Mouse (Mus musculus): ENCODE data around the gene Abhd8.

Abhd8 gene

GRCm38 (mm10) chr8:71463188-71464033 lies at the start of gene Abhd8:
Gene Abhd8, minus strand, starts transcription at chr8:71463655.
- peak; percentile 66 for ATAC-seq (ENCODE audit: low TSS enrichment)

DNA sequence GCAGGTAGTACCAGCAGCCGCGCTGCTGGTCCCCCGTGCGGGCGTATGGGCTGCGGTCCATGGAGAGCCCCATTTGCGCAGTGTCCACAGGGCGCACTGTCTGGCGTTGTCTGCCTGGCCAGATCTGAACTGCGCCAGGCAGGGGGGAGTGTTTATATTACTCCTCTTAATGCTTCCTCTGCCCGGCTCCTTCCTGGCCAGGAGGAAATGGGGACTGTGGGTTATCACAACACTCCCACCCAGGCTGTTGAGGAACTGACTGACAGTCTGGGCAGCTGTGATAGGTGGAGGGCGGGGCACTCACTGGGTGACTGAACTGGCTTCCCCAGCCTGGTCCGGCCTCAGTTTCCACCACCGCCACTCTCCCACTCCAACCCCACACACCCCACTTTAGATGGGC lies 48.2 kb upstream of the Abhd8 start, which contains the start of gene Plvap:
Gene Plvap, minus strand, starts transcription at position 109 of the 400 bp plus-strand sequence.
- ATAC-seq (ENCODE audit: low TSS enrichment), result no peak

GRCm38 (mm10) chr8:71509316-71509715 lies 45.9 kb upstream of the Abhd8 start:
- no peak for ATAC-seq (ENCODE audit: low TSS enrichment)

- ATAC-seq (ENCODE audit: low TSS enrichment), result peak; percentile 94
Observed at GRCm38 (mm10) chr8:71507589-71508104, 44.2 kb upstream of the Abhd8 start.

DNA sequence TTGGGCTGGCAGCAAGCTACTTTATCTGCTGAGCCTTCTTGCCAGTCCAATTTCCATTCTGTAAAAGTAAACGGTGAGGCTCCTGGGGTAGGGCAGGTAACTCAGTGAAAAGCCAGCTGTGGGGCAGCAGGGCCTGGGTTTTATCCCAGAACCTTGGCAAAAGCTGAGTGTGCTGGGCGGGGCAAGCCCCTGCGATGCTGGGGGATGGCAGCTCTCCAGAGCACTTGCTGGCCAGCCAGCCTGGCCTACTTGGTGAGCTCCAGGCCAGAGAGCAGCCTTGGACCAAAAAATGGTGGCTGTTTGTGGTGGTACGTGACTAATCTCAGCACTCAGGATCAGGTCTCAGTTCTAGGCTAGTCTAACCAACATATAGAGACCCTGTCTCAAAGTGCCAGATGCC lies 42.5 kb upstream of the Abhd8 start:
- no peak for ATAC-seq (ENCODE audit: low TSS enrichment)

DNA sequence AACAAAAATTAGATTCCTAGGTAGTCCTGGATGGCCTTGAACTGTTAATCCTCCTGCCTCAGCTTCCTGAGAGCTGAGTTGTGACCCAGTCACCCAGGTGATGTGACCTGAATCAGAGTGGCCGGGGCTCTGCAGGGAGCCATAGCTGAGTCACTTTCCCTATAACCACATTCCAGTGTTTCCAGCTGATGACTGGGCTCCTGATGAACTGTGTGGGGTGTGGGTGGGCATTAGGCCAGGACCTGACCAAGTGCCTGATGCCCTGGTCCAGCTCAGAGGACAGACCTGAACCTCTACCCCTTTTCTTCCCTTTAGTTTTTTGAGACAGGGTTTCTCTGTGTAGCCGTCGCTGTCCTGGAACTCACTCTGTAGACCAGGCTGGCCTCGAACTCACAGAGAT lies 41.9 kb upstream of the Abhd8 start:
- ATAC-seq (ENCODE audit: low TSS enrichment), result no peak

DNA sequence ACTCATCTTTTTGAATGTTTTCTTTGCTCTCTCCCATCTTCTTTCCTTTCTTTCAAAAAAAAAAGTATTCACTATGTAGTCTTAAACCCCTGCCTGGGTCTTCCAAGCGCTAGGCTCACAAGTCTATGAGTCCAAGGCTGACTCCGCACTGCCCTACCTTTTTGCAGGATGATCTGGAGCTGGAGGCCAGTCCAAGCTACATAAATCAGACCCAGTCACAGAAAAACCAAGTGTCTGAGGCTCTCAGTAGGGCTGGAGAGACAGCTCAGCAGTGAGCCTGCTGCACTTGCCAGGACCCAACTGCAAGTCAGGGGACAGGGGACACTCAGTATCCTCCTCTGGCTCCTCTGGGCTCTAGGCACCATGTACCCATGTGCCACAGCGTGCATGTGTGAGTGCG lies 40.9 kb upstream of the Abhd8 start:
- ATAC-seq (ENCODE audit: low TSS enrichment), result no peak

DNA sequence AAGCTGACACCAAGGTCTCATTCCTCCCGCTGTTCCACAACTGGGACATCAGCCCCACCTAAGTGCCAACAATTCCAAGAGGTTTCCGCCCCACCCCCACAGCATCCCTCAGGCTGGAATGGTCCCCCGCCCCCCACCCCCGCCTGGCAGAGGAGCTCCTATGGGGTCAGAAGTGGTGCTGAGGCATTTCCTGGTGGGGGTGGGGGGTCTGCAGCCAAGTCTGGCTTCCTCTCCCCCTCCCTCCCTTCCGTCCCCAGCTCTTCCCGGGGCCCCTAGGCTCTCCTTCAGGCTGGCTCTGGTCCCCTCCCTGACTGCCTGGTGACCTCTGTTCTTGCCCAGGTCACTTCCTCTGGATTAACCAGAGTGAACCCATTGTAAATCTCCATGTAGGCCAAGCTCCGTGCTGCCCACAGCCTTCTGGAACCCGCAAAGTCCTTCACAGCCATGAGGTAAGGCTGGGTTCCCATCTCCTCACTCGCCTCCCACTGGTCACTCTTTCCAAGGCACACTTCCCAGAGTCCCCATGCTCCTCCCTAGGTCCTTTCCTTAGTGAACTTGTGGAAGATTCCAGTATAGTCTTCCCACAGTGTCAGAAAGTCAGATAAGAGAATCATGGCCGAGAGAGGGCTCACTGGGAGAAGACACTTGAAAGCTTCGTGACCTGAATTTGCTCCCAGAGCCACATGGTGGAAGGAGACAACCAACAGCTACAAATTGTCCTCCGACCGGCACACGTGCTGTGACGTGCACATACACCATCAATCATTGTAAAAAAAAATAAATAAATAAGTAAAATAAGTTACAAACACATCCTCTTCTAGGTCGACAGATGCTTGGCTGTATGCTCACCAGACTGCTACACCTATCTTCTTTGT lies 35.6 kb upstream of the Abhd8 start:
- ATAC-seq (ENCODE audit: low TSS enrichment), result no peak

DNA sequence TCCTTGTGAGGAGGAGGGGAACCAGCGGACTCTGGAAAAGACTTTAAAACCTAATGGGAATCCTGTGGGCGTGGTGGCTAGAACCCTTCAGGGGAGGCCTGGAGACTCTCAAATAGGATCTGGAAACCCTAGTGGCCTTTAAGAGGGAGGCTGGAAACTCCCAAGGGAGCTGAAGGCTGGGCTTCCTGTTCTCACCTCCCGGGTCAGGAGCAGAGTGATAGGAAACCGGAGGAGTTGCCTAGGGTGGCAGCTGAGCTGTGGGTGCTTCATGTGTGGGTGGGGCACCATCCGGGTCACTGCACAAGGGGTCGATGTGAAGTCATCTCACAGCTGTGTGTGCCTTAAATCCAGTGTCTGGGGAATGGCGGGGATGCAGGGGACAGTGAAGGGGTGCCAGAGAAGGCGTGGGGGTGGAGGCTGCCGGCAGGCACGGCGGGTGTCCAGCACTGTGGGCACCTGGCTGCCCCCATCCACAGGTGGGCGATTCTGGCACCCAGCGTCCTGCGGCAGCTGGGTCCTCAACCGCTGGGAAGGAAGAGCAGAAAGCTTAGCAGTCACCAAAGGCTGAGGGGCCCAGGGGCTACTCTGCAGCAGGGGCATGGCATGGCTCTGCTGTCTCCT lies 34.5 kb upstream of the Abhd8 start:
- ATAC-seq (ENCODE audit: low TSS enrichment), result 0 out of 2 replicates have a peak, but pooled peaks have one; percentile 19

- ATAC-seq (ENCODE audit: low TSS enrichment), result no peak
Observed at GRCm38 (mm10) chr8:71497077-71497645, 33.7 kb upstream of the Abhd8 start.

DNA sequence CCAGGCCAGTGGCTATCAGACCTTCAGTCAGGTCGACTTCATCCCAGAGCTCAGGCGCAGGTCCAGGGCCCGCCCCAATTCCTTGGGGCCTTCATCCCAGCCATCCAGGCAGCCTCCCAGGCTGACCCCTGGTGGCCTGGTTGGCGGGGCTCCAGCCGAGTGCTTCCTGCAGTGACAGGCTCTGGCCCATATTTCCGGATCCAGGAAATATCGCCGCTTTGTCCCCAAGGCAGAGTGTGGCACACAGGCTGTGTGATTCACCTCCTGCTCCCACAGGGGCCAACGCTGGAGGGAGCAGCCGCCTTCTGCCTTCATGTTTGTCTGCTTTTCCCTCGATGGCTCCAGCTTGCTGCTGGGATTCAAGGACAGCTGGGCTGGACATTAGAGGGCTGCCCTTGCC lies 33.0 kb upstream of the Abhd8 start:
- ATAC-seq (ENCODE audit: low TSS enrichment), result 0 out of 2 replicates have a peak, but pooled peaks have one; percentile 10

- no peak for ATAC-seq (ENCODE audit: low TSS enrichment)
Observed at GRCm38 (mm10) chr8:71495811-71496210, 32.4 kb upstream of the Abhd8 start.

DNA sequence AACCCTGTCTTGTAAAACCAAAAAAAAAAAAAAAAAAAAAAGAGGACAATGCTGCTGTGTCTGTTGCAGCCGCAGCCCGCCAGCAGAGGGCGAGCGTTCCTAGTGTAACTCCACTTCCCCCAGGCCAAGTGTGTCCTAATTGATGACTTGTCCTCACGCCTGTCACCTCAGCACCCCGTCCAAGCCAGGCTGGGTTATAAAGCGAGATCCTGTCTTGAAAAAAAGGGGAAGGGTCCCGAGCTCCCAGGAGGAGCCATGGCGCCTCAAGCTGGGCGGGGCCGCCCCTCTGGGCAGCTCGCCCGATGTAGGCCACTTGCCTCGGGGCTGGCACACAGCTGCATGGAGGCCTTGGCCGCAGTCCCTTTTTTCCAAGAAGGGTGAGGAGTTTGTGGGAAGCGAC lies 31.6 kb upstream of the Abhd8 start:
- ATAC-seq (ENCODE audit: low TSS enrichment), result peak; percentile 60

DNA sequence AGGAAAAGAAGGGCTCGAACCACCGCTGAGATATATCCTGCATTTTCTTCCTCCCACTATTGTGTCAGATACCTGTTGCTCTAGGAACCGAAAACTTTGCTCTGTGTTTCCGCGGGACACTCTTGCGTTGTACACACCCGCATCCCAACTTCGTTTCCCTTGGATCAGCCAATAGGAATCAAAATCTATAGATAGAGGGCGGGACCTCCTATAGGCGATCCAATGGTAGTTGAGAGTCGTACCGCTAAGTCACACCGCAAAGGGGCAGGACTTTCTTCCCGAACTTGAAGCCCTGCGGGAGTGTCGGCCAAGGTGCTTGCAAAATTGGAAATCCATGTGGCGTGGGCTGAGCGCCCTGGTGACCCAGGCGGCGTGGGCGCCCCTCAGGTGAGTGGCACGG lies 25.0 kb upstream of the Abhd8 start:
- peak; percentile 78 for ATAC-seq (ENCODE audit: low TSS enrichment)

DNA sequence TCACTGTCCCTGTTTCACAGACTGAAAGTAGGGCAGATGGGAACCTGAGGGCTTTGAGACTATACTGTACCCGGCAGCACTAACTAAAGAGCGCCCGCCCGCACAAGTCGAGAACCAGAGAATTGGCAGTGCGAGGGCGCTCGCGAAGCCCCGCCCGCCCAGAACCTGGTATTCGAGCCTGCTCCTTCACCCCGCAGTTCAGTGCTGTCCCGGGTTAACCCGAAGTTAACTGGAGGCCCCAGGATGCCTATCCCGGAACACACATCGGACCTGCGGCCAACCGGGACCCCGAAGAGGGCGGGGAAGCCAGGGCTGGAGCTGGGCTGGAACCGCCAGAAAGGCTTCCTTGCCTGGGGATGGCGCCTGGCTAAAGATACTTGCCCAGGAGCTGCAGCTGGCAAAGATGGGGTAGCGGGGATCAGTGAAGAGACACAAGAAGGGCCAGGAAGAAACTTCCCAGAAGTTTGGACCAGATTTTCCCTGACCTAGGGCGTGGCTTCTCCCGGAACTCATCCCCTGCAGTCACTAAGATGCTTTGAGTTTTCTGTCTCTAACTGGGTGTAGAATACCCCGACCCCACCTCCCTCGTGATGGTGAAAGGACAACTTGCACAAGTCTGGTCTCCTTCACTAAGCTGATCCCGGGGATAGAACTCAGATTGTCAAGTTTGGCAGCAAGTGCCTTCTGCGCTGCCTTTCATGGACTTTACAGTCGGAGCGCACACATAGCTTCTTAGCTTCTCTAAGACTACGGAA lies 24.4 kb upstream of the Abhd8 start, which contains the start of gene Gtpbp3:
Gene Gtpbp3, plus strand, starts transcription at position 413 of the 755 bp plus-strand sequence.
- ATAC-seq (ENCODE audit: low TSS enrichment), result peak; percentile 53; the same call in 1 of the 2 replicates

GRCm38 (mm10) chr8:71486136-71486529 lies 22.7 kb upstream of the Abhd8 start:
- no peak for ATAC-seq (ENCODE audit: low TSS enrichment)

DNA sequence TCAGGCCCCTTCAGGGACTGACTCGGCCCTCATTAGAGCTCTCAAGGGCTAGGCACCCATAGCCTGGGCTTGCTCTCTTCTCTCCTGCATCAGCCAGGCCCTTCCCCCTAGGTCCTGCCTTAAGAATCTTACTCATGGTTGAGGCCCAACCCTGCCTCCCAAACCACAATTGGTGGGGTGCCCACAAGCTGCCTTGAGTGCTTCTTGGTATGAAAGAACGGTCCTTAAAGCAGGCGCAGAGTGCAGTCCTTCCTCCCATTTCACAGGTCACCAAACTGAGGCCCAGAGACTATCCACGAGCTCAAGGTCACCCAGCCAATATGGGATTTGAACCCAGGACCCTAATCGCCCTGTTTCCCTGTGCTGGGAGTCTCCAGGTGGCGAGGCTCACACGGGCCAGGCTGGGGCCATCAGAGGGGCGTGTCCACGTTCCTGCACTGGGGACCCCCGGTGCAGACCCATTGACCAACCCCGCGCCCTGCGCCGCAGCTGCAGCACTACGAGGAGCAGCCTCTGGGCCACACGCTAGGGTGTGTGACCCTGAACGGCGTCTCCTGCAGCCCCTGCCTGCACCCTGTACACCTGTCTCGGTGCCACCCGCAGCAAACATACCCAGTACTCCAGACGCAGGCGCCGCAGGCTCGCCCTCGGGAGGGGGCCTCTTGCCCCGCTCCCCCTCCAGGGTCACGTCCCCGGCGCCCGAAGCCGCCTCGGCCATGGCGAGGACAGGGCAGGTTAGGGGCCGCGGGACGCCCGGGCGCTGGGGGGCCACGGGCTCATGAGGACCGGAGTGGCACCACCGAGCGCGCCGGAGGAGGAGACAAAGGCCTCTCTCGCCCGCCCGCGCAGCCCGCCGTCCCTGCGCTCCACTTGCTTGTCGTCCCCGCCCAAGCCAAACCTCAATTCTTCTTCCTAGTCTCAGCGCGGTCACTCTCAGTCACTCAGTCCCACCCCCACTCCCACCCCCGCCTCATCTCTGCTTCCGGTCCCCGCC lies 22.0 kb upstream of the Abhd8 start, which contains the start of gene Ano8:
Gene Ano8, minus strand, starts transcription at position 822 of the 994 bp plus-strand sequence.
- peak; percentile 76 for ATAC-seq (ENCODE audit: low TSS enrichment)

DNA sequence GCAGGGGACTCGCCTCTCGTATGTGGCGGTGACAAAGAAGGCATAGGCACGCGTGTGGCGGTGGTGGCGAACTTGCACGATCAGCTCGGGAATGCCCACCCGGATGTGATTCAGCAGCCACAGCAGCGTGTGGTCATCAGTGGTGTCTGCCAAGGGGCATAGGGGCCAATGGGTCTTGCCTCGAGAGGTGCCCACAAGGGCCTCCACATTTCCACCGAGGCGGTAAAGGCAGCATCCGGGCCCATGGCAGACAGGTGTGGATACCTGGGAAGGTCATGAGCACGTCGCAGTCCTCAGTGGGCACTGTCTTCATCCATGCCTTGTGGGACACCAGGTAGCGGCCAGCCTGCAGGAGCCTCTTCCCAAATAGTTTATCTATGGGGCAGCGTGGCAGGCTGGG lies 21.3 kb upstream of the Abhd8 start:
- no peak for ATAC-seq (ENCODE audit: low TSS enrichment)

GRCm38 (mm10) chr8:71483932-71484331 lies 20.5 kb upstream of the Abhd8 start:
- no peak for ATAC-seq (ENCODE audit: low TSS enrichment)

Data from frontal cortex, adult (tissue).